Mouse (Mus musculus) small intestine, adult 2 months (tissue): ENCODE data around the gene Tle4.
"Not testable (repeated sequence)": the region's sequence is repeated elsewhere in the genome, so short reads cannot be mapped to it uniquely, and the experiment has no call there.

Experiments used
- CTCF ChIP-seq: fragments of 200-500 bp; IDR thresholded peaks from 2 replicates; pipeline ENCODE4 v1.5.1; 2012; ENCODE audit warnings: low read depth, mild to moderate bottlenecking, control low read depth, inconsistent platforms, low read length, moderate library complexity, mixed read lengths; ENCODE audit not compliant: insufficient replicate concordance, insufficient read length; ENCODE audit errors: extremely low read depth
- POLR2A ChIP-seq: fragments of 200-500 bp; IDR thresholded peaks from 2 replicates; pipeline ENCODE4 v1.6.1; 2012; ENCODE audit warnings: low read depth, mild to moderate bottlenecking, control low read depth, inconsistent platforms, low read length, moderate library complexity

- TF ChIP-seq POLR2A, CTCF: not testable (repeated sequence)
These were observed 45.2 kb upstream of the Tle4 start for GRCm38 (mm10) chr19:14643091-14643490.
